Mouse (Mus musculus) megakaryocyte, embryonic 14.5 days (primary cell): Measurements from ENCODE around the gene Ube2j2.

Experiments used
- FLI1 ChIP-seq: IDR thresholded peaks from 2 replicates; pipeline ENCODE4 v1.6.1; 2012; ENCODE audit warnings: low read length, inconsistent platforms, mixed read lengths
- GATA1 ChIP-seq: IDR thresholded peaks from 3 replicates; pipeline ENCODE4 v1.6.1; 2012; ENCODE audit warnings: mixed read lengths, low read length, inconsistent platforms, borderline replicate concordance

DNA sequence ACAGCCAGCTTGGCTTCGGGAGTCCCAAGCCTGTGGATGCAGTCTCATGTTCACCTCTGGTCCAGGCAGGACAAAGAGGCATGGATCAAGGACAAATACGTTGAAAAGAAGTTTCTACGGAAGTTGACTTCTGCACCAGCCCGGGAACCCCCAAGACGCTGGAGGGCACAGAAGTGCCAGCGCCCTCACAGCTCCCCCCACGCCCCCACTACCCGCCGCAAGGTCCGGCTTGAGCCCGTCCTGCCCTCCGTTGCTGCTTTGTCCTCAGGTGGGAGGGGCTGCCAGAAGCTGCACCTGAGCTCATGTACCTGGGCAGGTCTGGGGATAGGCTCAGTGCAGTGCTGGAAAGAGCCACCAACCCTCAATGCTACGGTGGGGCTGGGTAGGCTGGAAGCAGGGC lies 40.4 kb upstream of the Ube2j2 start:
- TF ChIP-seq GATA1: no peak
- no peak for TF ChIP-seq FLI1
